Mouse (Mus musculus) thymus, postnatal 14 days (tissue): Measurements from ENCODE around the gene Gm11444.

Experiments used
- DNase-seq: peaks from one replicate; pipeline ENCODE4 v3.0.0; 2021

Gm11444 gene

GRCm38 (mm10) chr11:85857997-85858698, 8.0 kb upstream of the Gm11444 start:
- no peak for DNase-seq

DNA sequence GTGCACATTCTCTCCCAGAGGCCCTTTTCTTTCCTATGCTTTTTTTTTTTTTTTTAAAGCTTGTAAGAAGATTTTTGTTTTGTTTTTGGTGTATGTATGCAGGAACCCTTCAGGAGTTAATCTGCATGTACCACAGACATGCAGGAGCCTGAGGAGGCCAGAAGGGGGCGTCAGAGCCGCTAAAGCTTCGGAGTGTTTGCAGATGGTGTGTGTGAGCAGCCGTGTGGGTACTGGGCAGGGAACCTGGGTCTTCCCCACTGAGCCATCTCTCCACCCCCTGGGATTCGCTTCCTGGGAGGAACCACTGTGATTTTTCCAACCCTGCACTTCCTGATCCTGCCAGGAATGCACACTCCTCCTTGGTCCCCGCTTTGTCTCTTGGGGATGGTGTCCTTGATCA, 625 bp upstream of the Gm11444 start:
- DNase-seq = no peak

DNA sequence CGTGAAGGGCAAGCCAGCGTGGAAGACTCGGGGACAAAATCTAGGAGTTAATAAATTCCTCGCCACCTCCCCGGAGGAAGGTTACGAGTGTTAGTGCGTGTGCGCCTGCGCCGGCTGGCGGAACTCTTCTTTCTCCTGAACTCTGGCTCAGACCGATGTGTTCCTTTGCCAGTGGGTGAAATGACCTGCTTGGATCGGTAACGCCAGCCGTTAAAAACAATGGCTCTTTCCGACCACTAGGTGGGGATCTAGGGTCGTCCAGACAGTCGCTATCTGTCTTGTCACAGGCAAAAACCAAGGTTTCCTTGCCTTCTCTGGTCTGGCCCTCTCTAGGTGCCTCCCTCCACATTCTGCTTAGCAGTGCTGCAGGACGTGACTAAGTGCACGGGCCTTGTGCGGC, 1.1 kb downstream of the Gm11444 start:
- peak; percentile 63 for DNase-seq

DNA sequence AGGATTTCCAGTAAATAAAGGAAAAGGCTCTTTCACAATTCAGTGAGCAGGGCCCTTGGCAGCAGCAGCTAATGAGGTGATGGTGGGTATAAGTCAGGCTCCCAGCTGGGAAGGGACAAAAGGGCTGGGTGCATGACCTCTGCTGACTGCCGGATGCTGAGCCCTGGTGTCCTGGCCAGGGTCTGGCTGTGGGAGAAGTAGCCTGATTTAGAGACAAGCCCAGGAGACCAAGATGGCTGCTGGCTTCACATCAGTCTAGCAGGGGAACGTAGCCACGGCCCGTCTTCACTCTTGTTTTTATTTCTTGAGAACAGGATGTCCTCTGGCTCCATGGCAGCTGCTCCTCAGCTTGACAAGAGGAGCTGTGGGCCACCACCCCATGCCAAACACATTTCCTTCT, 3.6 kb downstream of the Gm11444 start:
- DNase-seq = no peak

DNA sequence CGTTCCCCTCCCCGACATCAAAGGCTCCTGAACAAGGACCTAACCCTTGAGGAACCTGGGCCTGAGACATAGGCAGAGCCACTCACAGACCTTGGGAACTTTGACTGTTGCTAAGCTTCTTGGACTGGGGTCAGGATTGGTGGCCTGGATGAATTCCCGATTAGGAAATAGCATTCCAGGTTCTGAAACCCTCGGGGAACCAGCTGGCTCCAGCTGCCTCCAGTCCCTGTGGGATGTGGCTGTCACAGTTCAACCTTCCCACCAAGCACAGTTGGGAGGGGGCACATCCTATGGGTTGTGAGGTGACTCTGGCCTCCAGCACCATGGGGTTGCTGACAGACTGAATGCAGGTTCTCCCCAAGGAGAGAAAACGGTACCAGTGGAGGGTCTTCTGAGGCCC, 4.2 kb downstream of the Gm11444 start:
- no peak for DNase-seq

DNA sequence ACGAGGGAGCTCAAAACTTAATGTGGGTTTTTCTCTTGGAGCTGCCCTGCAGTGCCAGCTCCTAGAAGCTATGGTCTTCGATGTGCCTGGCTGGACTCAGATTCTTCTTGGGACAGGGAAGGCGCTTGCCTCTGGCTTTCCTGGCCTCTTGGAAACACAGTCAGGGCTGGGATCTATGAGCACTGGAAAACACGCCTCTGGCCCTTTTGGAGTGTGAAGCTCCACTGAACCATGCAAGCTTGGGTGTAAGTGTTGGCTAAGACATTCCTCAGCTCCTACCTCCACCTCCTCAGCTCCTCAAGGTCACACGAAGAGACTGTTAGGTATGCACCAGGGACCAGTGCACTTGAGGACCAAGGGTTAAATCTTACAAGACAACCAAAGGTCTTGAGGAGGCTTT, 5.2 kb downstream of the Gm11444 start:
- DNase-seq = no peak

DNA sequence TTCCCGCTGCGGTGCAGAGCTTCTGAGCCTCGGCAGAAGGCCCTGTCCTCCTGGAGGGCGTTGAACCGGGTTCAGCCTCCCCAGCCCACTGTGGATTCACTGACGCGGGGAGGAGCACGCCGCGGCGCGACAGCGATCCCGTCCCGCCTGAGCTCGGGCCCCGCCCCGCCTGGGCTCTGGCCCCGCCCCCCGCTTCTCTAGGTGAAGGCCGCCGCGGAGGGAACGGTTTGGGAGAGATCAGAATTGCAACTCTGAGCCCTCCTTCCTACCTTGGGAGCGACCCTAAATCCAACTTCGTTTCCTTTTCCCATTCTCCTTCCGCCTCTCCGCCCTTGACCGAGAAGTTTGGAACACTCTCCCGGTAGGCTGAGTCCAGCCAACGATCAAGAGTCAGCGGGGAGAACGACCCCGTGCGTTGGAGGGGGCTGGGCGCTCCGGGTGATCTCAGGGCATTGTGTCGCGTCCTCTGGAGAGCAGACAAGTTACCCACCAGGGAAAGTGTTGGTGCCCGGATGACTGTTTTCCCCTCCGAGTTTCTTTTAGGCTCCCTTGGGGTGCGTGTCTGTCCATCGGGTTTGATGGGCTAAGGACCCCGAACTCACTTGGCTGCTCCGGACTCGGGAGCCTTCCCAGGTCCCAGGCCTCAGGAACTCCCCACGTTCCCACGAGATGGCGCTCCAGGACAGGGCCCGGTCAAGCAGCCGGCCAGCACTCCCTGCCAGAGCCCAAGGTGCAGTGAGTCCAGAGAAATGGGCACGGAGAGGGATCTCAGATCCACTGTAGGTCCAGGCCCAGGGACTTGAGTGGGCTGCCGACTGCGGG, 5.8 kb downstream of the Gm11444 start:
- DNase-seq = peak; percentile 83

DNA sequence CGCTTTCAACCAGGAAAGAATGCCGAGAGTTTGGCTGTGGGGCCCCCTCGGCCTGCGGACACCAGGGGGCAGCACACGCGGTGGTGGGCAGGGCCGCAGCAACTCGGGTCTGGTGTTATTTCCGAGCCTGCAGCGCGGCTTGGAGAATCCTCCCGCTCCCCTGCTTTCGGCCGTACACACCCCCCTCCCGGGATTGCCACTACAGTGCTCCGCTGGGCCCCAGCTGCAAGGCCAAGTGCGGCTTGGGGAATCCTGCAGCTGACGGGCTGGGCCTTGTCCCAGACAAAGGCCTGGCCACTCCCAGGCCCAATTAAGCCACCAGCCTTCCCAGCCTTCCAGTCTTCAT, 6.8 kb downstream of the Gm11444 start:
- peak; percentile 66 for DNase-seq

GRCm38 (mm10) chr11:85842596-85843346, 7.4 kb downstream of the Gm11444 start:
- DNase-seq = no peak

- DNase-seq = peak; percentile 72
Observed at GRCm38 (mm10) chr11:85841980-85842379, 8.2 kb downstream of the Gm11444 start.

GRCm38 (mm10) chr11:85841211-85841681, 8.9 kb downstream of the Gm11444 start:
- DNase-seq = no peak

DNA sequence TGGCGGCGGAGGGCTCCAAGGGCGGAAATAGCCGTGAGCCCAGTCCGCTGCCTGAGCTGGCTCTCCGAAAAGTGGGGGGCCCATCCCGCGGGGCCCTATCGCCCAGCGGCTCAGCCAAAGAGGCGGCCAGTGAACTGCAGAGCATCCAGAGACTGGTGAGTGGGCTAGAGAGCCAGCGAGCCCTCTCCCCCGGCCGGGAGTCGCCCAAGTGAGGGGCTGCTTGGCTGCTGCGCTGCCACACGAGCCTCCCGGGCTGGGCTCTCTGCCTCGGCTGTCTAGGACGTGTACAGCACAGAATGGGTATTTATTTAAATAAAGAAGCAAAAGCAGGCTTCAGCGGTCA, 9.4 kb downstream of the Gm11444 start:
- no peak for DNase-seq

DNA sequence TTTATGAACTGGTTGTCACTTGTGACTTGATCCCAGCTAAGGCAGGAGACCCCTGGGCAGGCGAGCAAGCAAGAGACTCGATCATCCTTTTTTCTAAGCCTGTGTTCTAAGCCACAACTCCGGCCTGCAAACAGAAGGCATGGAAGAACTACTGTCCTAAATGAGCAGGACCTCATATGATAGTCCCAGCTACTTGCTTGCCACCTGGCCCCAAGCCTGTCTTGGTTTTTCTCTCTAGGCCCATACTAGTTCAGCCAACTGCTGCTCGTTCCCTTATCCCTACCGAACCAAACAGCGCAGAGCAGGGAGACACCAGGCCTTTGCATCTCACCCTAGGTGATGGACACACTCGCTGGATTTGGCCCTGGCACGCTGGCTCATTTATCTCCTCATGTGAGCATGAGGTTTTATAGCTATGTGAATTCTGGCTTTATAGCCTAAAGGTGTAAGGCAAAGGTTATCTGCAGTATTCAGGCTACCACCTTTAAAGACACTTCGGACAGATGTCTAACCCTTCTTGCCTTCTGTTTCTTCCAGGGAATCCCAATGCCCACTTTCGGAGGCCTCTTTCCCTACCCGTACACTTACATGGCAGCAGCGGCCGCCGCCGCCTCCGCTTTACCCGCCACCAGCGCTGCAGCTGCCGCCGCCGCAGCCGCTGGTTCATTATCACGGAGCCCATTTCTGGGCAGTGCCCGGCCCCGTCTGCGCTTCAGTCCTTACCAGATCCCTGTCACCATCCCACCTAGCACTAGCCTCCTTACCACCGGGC, 9.9 kb downstream of the Gm11444 start:
- DNase-seq = no peak

- no peak for DNase-seq
Observed at GRCm38 (mm10) chr11:85839258-85840030, 10.7 kb downstream of the Gm11444 start.

GRCm38 (mm10) chr11:85838424-85839257, 11.5 kb downstream of the Gm11444 start:
- DNase-seq = no peak

GRCm38 (mm10) chr11:85837648-85838423, 12.3 kb downstream of the Gm11444 start:
- DNase-seq = no peak

DNA sequence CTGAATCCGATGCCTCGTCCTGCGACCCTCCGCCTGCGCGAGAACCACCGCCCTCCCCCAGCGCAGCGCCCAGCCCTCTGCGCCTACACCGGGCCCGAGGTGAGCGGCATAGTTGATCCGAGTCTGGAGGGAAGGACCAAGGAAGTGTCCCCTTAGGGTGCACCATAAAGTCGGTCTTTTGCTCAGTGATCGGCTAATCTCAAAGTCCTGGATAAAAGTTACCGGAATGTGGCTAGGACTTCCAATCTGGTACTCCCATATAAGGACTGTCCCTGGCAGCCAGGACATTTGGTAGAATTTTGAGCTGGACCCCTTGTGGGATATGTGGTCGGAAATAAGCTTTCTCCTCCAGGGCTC, 12.9 kb downstream of the Gm11444 start:
- no peak for DNase-seq

DNA sequence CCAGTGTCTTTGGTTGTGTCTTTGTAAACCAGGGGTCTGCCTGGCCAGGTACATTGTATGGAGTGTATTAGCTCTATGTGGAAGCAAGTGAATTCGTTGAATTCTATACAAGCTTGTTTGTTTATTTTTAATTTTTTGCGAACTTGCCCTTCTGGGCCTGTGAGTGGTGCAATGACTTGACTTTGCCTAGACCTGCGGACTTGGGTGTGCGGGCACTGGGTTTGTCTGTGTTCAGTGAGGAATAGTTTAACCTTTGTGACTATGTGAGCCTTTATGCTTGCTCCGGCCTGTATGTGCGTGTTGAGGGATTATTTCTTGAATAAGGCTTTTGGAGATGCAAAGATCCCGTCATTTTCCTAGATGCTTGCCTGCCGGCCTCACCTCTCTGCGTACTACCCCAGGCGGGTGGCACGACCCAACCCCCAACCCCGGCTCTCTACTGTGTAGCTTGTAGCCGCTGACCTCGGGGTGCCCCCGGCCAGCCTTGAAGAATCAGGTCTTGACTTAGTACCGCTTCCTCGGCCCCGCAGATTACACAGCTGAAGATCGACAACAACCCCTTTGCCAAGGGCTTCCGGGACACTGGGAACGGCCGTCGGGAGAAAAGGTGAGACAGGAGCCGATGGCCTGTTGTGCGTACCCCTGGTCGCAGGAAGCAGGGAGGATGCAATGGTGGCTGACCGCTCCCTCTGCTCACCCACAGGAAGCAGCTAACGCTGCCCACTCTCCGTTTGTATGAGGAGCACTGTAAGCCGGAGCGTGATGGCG, 13.4 kb downstream of the Gm11444 start:
- no peak for DNase-seq

- DNase-seq = no peak
Observed at GRCm38 (mm10) chr11:85835753-85836522, 14.2 kb downstream of the Gm11444 start.
